Mouse (Mus musculus) CD4-positive, CD25-positive, alpha-beta regulatory T cell, adult 4 months (primary cell): Measurements from ENCODE around the gene Ly6c2. TPM values are rescaled to one million over a fixed set of nuclear protein-coding genes. Genes with fewer than 3 reads are reported as not detected.
"Not testable (repeated sequence)": the region's sequence is repeated elsewhere in the genome, so short reads cannot be mapped to it uniquely, and the experiment has no call there.

Experiments
- ATAC-seq: one replicate; pipeline ENCODE4 v1.8.0; 2017
- polyA plus RNA-seq, 2 experiments: library from polyadenylated mRNA; unstranded; fragments of 100-300 nt; shearing (Covaris generic); gene quantifications; one replicate each; pipeline ENCODE4 v1.2.1; 2017

The Ly6c2 gene
- polyA plus RNA-seq = 10 to 100 TPM in 1 of 2 experiments, 1 to 10 TPM in 1; 7.2 to 11.2 TPM

DNA sequence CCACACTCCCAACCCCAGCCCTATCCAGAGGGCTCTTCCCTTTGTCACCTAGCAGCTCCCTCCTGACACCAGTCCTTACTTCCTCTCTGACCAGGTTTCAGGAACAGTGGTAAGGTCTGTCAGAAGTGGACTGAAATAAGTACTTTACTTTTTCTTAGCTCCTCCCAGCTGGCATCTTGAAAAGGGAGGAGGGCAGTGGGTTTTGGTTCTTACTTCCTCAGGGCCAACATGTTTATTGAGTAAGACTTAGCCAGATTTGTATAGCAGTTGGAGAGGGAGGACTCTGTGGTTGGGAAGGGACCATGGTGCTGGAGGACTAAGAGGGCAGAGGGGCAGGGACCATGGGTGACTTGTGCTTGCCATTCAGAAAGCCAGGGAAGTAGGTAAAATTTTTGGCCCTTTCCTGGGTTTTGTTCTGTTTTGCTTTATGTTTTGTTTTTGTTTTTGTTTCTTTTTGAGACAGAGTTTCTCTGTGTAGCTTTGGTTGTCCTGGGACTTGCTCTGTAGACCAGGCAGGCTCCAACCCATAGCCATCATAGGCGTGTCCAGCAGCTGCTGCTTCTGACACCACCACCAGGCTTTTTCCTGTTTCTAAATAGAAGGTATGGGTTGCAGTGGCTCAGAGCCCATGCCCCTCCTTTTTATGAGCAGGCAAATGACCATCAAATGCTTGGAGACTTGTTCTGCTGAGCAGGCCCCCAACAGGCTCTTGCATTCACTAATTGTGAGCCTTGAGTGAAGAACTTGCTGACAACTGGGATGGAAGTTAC, at the start of gene Ly6c2:
TSS of gene Ly6c2 (minus strand) at position 110 of the 770 bp plus-strand sequence.
- not testable (repeated sequence) for ATAC-seq

GRCm38 (mm10) chr15:75157646-75158045, 45.9 kb upstream of the Ly6c2 start:
- ATAC-seq = no peak

GRCm38 (mm10) chr15:75154940-75155339, 43.2 kb upstream of the Ly6c2 start, which contains the start of gene Ly6g:
Gene Ly6g, plus strand, starts transcription at chr15:75155240.
- no peak for ATAC-seq

- ATAC-seq = no peak
Observed at GRCm38 (mm10) chr15:75153087-75153486, 41.3 kb upstream of the Ly6c2 start.

GRCm38 (mm10) chr15:75143735-75144134, 32.0 kb upstream of the Ly6c2 start:
- ATAC-seq = no peak

GRCm38 (mm10) chr15:75141812-75142360, 30.1 kb upstream of the Ly6c2 start:
- ATAC-seq = not testable (repeated sequence)

- not testable (repeated sequence) for ATAC-seq
Observed at GRCm38 (mm10) chr15:75137739-75138138, 26.0 kb upstream of the Ly6c2 start.

DNA sequence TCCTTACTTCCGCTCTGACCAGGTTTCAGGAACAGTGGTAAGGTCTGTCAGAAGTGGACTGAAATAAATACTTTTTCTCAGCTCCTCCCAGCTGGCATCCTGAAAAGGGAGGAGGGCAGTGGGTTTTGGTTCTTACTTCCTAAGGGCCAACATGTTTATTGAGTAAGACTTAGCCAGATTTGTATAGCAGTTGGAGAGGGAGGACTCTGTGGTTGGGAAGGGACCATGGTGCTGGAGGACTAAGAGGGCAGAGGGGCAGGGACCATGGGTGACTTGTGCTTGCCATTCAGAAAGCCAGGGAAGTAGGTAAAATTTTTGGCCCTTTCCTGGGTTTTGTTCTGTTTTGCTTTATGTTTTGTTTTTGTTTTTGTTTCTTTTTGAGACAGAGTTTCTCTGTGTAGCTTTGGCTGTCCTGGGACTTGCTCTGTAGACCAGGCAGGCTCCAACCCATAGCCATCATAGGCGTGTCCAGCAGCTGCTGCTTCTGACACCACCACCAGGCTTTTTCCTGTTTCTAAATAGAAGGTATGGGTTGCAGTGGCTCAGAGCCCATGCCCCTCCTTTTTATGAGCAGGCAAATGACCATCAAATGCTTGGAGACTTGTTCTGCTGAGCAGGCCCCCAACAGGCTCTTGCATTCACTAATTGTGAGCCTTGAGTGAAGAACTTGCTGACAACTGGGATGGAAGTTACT, 23.5 kb upstream of the Ly6c2 start:
- not testable (repeated sequence) for ATAC-seq

DNA sequence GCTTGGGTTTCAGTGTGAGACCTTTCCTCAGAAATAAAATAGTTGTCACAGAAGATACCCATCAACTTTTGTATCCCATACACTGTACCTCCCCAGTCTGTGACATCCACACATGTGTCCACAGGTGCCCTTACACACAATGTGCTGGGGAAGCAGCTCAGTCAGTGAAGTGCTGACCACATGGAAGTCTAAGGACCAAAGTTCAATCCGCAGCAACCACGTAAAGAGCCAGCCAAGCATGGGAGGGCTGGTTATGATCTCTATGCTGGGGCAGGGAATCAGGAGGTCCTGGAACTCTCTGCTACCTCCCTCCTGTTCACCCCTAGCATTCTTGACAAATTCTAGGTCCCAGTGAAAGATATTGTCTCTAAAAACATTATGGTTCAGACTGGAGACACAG, 20.6 kb upstream of the Ly6c2 start:
- not testable (repeated sequence) for ATAC-seq

GRCm38 (mm10) chr15:75120066-75120465, 8.3 kb upstream of the Ly6c2 start:
- ATAC-seq = no peak

DNA sequence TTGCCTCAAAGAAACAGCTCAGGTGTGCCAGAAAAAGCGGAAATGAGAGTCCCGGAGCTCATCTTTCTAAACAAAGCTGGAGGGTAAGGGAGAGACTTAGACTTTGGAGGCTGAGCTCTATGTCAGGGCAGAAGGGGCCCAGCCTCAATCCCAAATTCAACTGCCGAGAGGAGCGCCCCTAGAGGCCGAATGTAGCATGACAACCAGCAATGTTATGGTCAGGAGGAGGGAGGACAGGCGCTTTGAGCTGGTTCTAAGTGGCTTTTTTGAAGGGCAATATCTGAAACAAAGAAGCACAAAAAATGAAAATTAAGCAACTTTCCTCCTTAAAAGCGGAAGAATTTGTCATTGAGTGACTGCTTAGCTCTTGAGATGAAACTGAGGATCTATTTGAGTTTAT, 7.0 kb upstream of the Ly6c2 start:
- ATAC-seq = not testable (repeated sequence)

DNA sequence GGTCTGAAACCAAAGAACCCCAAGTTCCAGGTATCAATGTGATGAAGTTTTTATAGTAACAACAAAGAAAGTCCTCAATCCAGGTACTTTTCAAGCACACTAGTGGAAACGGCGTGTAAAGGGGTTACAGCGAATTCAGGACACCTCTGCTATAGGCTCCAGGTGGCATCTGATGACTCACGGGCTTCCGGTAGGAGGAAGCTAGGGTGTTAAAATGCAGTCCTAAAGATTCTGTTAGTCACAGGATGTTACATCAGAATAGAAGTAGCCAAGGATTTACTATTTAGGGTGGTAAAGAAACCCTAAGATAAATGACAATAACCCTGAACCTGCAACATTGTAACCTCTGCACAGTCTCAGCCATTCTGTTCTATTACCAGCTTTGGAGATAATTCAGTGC, 5.7 kb upstream of the Ly6c2 start:
- ATAC-seq = peak; percentile 69

- peak; percentile 93 for ATAC-seq
Observed at GRCm38 (mm10) chr15:75116525-75116924, 4.8 kb upstream of the Ly6c2 start.

GRCm38 (mm10) chr15:75110424-75110823, 1.3 kb downstream of the Ly6c2 start:
- not testable (repeated sequence) for ATAC-seq

GRCm38 (mm10) chr15:75099261-75099660, 12.5 kb downstream of the Ly6c2 start:
- no peak for ATAC-seq

DNA sequence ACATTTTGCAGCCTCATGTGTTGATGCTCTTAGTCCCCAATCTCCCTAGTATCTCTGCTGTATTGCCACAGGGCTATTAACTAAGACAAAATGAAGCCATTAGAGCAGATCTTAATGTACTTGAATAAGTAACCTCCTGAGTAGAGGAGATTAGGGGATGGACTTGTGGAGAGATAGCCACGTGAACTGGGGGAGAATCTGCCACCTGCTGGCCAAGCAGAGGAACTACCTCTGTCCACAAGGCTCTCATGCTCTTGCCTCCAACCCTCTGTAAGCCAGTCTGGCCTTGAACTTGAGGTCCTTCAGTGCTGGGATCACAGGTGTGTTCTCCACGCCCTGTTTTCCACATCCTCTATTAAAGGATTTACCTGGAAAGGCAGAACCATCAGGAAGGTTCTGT, 23.7 kb downstream of the Ly6c2 start:
- not testable (repeated sequence) for ATAC-seq

GRCm38 (mm10) chr15:75069965-75070364, 41.8 kb downstream of the Ly6c2 start:
- ATAC-seq = no peak

GRCm38 (mm10) chr15:75062030-75062574, 49.7 kb downstream of the Ly6c2 start:
- peak; percentile 58 for ATAC-seq

GRCm38 (mm10) chr15:75060505-75060904, 51.3 kb downstream of the Ly6c2 start:
- ATAC-seq = peak; percentile 85
